Mouse (Mus musculus) kidney, postnatal 0 days (tissue): ENCODE measurements at regions not wholly inside any gene's neighbourhood (a gene's known extent, or its start where the extent isn't known, plus 50 kb on each side); places are given as distances from the start of the nearest gene placed in this dataset.
A peak's percentile ranks its signal among the peaks of the same experiment; 100 is the strongest.

Experiments used
- ATAC-seq: fragments of 200-750 bp; cut with Nextera tagmentation; replicated peaks from 2 replicates; pipeline ENCODE4 v1.8.0; 2017; ENCODE audit warnings: low read depth, moderate number of reproducible peaks, moderate TSS enrichment, moderate library complexity; ENCODE audit not compliant: low FRiP score
- DNase-seq: peaks from one replicate; pipeline ENCODE4 v3.0.0-alpha.2; 2016; ENCODE audit warnings: low spot score
- H3K27ac ChIP-seq: fragments of 300-500 bp; sonication (generic); 2 replicates; pipeline ENCODE4 v1.5.1; 2014; ENCODE audit warnings: mild to moderate bottlenecking
- H3K27me3 ChIP-seq: fragments of 300-500 bp; sonication (generic); 2 replicates; pipeline ENCODE4 v1.6.1; 2014; ENCODE audit warnings: low read length, mixed read lengths; ENCODE audit not compliant: insufficient read depth
- H3K36me3 ChIP-seq: fragments of 300-500 bp; sonication (generic); 2 replicates; pipeline ENCODE4 v1.6.1; 2014; ENCODE audit warnings: low read length, mixed read lengths; ENCODE audit not compliant: insufficient read depth
- H3K4me1 ChIP-seq: fragments of 300-500 bp; sonication (generic); replicated peaks from 2 replicates; pipeline ENCODE4 v1.6.1; 2014; ENCODE audit warnings: antibody characterized with exemption, low read length, mixed read lengths; ENCODE audit not compliant: insufficient read depth
- H3K4me2 ChIP-seq: fragments of 300-500 bp; sonication (generic); 2 replicates; pipeline ENCODE4 v1.6.1; 2014; ENCODE audit warnings: mild to moderate bottlenecking, low read length, moderate library complexity, mixed read lengths
- H3K4me3 ChIP-seq: fragments of 300-500 bp; sonication (generic); replicated peaks from 2 replicates; pipeline ENCODE4 v1.5.1; 2014; ENCODE audit warnings: low read depth, low read length
- H3K9ac ChIP-seq: fragments of 300-500 bp; sonication (generic); 2 replicates; pipeline ENCODE4 v1.6.1; 2014; ENCODE audit warnings: low read depth, low read length
- H3K9me3 ChIP-seq: fragments of 300-500 bp; sonication (generic); replicated peaks from 2 replicates; pipeline ENCODE4 v1.6.1; 2016; ENCODE audit warnings: low read length, inconsistent platforms, mixed read lengths
- CTCF ChIP-seq: IDR thresholded peaks from 2 replicates; pipeline ENCODE4 v1.5.1; 2016; ENCODE audit warnings: antibody characterized with exemption, low read depth, mild to moderate bottlenecking, moderate library complexity
- WGBS: fragments of 180-500 bp; shearing (Covaris S2); extraction: QIAGEN DNeasy Blood & Tissue Kit; methylation state at CpG from one replicate; pipeline ENCODE4 v1.1.7; 2014; 5-methylcytosine and 5-hydroxymethylcytosine counted together

DNA sequence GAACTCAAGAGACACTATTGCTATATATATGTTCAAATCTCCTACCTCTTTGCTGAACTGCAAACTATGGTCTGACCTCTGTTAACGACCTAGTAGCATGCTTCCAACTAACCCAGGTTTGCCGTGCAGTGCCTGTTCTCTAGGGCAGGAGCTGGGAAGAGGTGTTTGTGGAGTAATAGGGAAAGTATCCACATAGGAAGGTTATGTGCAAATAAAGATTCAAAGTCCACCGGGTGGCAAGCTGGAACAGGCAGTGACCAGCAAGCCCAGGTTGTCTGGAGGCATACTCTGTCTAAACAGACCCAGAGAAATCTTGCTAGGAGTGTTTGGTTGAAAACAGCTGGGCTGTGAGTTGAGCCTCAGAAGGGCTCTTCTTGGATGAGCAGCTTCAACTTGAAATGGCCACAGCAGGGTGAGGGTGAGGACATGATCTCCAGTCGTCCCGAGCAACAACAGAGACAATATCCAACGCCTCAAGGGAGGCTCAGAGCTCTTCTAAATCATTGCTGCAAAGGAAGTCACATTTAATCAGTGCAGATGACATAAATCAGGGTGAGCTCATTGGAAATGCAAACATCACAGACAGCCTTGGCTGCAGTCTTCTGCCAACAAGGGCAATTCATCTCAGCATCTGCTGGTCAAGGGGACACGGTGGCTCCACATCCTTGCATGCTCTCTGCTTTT, 846.7 kb downstream of the Synb start:
- H3K9me3 ChIP-seq = no peaks in the 10 kb centered on the region
- TF ChIP-seq CTCF = no peak
- no peaks in the 10 kb centered on the region for H3K36me3 ChIP-seq
- WGBS = 34% methylated on average over 7 of the region's 7 CpGs
- no peak overlapping the region for H3K9ac ChIP-seq
- no peak overlapping the region for H3K4me3 ChIP-seq
- H3K4me1 ChIP-seq = no peaks in the 10 kb centered on the region
- no peaks in the 10 kb centered on the region for H3K27me3 ChIP-seq
- no peak overlapping the region for H3K4me2 ChIP-seq
- DNase-seq = peak; percentile 47
- no peak overlapping the region for H3K27ac ChIP-seq
- ATAC-seq = peak; percentile 40; the same call in 1 of the 2 replicates

DNA sequence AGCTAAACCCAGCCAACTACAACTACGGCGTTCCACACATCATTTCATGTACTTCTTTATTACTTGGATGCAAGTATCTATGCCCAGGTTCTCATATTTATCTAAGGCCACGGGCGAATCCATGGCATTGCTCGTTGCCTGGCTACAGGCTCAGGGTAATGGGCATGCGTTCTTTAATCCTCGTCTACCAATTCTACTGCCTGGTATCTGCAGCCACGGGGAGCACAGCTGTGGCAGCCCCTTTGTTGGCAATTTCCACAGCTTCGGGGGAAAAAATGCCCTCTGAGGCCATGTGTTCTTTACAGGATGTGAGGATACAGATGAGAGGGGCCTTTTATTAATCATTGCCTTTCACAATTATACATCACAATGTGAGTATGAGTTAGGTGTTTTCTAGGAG, 860.8 kb downstream of the Synb start:
- Histone ChIP-seq H3K36me3 (no peaks in the 10 kb centered on the region), H3K4me1 (no peaks in the 10 kb centered on the region), H3K4me2 (no peak overlapping the region), H3K9ac (no peak overlapping the region), H3K4me3 (no peak overlapping the region), H3K27me3 (no peaks in the 10 kb centered on the region), H3K27ac (no peak overlapping the region), H3K9me3 (no peaks in the 10 kb centered on the region)
- TF ChIP-seq CTCF = no peak
- DNase-seq = no peak
- ATAC-seq = no peak
- 91% methylated on average over 9 of the region's 9 CpGs for WGBS

DNA sequence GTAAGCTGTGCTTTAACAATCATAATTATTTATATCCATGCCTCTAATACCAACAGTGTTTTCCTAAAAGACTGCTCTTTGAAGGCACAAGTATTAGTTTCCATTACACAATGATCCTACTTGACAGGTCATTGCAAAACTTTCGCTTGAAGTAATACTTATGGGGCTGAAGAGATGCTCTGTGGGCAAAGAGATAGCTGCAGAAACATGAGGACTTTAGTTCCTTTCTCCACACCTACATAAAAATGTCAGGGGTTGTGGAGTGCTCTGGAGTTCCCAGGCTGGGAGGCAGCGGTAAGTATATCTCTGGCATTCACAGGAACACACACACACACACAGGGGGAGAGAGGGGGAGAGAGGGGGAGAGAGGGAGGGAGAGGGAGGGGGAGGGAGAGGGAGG, 862.0 kb downstream of the Synb start:
- no peaks in the 10 kb centered on the region for H3K9me3 ChIP-seq
- no peak for ATAC-seq
- WGBS = 52% methylated on average over 2 of the region's 2 CpGs

DNA sequence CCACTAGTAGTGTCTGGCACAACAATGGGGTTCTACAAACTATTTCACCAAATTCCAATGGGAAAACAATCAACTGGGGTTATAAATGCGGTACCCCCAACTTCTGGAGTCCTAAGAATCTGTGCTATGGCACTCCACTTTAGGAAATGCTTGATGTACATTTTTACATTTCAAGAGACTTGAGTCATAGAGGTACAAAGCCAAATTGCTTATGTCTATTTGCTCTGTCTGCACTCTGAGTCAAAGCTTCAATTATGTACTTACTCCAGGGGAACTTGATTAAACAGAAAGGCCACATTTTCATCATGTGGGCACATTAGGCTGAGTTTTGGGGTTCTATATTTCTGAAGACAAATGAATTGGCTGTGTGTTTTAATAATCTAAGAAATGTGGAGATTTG, 866.9 kb downstream of the Synb start:
- no peaks in the 10 kb centered on the region for H3K4me1 ChIP-seq
- no peaks in the 10 kb centered on the region for H3K27me3 ChIP-seq
- DNase-seq (no peak), ATAC-seq (no peak)
- H3K4me3 ChIP-seq = no peak overlapping the region
- no peak overlapping the region for H3K4me2 ChIP-seq
- TF ChIP-seq CTCF = no peak
- no peaks in the 10 kb centered on the region for H3K36me3 ChIP-seq
- no peak overlapping the region for H3K27ac ChIP-seq
- no peak overlapping the region for H3K9ac ChIP-seq
- H3K9me3 ChIP-seq = no peaks in the 10 kb centered on the region
- WGBS = 90% methylated on average over 1 of the region's 1 CpGs

More for the DNA sequence above, 862.0 kb downstream of the Synb start:
- TF ChIP-seq CTCF = no peak
- Histone ChIP-seq H3K9ac (no peak overlapping the region), H3K27ac (no peak overlapping the region), H3K4me3 (no peak overlapping the region), H3K4me2 (no peak overlapping the region), H3K4me1 (no peaks in the 10 kb centered on the region), H3K36me3 (no peaks in the 10 kb centered on the region), H3K27me3 (no peaks in the 10 kb centered on the region)
- DNase-seq = no peak

DNA sequence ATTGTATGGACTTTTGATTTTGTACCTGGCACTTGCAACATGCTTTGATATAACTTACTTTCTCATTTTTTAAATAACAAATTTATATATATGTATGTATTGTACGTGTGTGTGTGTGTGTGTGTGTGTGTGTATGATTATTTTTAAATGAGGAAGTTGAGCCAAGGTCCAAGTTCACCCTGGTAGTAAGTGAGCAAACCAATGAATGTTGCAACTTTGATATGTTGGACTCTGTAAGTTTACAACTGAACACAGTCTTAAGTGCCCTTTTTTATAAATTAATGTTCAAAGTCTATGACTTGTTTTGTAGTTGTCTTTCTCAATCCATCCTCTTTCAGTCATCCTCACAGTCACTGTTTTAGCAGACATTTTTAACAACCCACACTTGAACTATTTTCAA, 901.7 kb downstream of the Synb start:
- no peak for TF ChIP-seq CTCF
- Histone ChIP-seq H3K27ac (no peak overlapping the region), H3K4me3 (no peak overlapping the region), H3K4me2 (no peak overlapping the region), H3K9ac (no peak overlapping the region), H3K9me3 (no peaks in the 10 kb centered on the region), H3K36me3 (no peaks in the 10 kb centered on the region), H3K4me1 (no peaks in the 10 kb centered on the region), H3K27me3 (no peaks in the 10 kb centered on the region)
- no peak for ATAC-seq
- 63% methylated on average over 1 of the region's 1 CpGs for WGBS
- DNase-seq = no peak

DNA sequence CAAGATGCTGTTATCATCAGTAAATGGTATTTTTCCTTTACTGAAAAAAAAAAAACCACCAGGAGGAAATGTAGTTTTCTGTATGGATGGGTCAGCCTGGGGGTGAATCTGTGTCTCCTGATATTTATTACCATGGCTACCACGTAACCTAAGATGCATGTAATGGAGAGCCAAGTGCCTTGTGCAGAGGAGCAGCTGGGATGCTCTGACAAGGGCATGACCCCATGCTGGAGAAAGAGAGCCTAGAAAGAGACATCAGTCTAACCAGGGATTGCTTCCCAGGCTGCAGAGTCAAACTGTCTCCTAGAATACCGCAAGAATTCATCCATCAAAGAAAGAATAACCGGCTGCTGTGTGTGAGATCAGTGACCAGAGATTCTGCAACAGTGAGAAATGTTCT, 902.2 kb downstream of the Synb start:
- H3K27me3 ChIP-seq = no peaks in the 10 kb centered on the region
- H3K4me3 ChIP-seq = no peak overlapping the region
- TF ChIP-seq CTCF = no peak
- no peaks in the 10 kb centered on the region for H3K36me3 ChIP-seq
- peak; percentile 66 for DNase-seq
- ATAC-seq = no peak
- H3K4me1 ChIP-seq = no peaks in the 10 kb centered on the region
- H3K9me3 ChIP-seq = no peaks in the 10 kb centered on the region
- no peak overlapping the region for H3K9ac ChIP-seq
- 16% methylated on average over 3 of the region's 3 CpGs for WGBS
- H3K4me2 ChIP-seq = no peak overlapping the region
- H3K27ac ChIP-seq = no peak overlapping the region

DNA sequence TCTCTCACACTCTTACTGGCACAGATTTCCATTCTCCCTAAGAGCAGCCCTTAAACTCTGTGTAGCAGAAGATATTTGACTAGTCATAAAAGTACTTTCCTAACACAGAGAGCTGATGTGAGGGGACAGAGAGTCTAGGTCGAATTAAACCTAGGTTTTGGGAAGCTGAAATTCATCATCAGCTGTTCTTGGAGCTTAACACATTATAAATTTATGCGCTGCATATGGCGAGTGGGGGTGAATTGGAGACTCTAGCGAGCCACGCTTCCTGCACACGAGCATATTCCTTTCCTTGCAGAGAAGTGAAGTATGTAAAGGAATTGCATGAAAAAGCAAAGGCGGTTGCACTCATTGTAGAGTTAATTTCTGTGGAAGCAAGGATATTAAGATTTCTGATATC, 912.4 kb downstream of the Synb start:
- no peak for DNase-seq
- H3K4me3 ChIP-seq = no peak overlapping the region
- no peak for TF ChIP-seq CTCF

More for the DNA sequence above, 912.4 kb downstream of the Synb start:
- H3K27ac ChIP-seq = no peak overlapping the region
- H3K9ac ChIP-seq = no peak overlapping the region
- 67% methylated on average over 7 of the region's 7 CpGs for WGBS
- ATAC-seq = no peak
- no peaks in the 10 kb centered on the region for H3K4me1 ChIP-seq
- no peaks in the 10 kb centered on the region for H3K9me3 ChIP-seq
- no peaks in the 10 kb centered on the region for H3K27me3 ChIP-seq
- no peak overlapping the region for H3K4me2 ChIP-seq
- no peaks in the 10 kb centered on the region for H3K36me3 ChIP-seq
